Mouse (Mus musculus): Measurements from ENCODE around the gene Rbfox1. TPM values are rescaled to one million over a fixed set of nuclear protein-coding genes. Genes with fewer than 3 reads are reported as not detected.

Gene Rbfox1
- polyA plus RNA-seq (2012; rRNA removed) = 137 and 142 TPM in 2 replicates

DNA sequence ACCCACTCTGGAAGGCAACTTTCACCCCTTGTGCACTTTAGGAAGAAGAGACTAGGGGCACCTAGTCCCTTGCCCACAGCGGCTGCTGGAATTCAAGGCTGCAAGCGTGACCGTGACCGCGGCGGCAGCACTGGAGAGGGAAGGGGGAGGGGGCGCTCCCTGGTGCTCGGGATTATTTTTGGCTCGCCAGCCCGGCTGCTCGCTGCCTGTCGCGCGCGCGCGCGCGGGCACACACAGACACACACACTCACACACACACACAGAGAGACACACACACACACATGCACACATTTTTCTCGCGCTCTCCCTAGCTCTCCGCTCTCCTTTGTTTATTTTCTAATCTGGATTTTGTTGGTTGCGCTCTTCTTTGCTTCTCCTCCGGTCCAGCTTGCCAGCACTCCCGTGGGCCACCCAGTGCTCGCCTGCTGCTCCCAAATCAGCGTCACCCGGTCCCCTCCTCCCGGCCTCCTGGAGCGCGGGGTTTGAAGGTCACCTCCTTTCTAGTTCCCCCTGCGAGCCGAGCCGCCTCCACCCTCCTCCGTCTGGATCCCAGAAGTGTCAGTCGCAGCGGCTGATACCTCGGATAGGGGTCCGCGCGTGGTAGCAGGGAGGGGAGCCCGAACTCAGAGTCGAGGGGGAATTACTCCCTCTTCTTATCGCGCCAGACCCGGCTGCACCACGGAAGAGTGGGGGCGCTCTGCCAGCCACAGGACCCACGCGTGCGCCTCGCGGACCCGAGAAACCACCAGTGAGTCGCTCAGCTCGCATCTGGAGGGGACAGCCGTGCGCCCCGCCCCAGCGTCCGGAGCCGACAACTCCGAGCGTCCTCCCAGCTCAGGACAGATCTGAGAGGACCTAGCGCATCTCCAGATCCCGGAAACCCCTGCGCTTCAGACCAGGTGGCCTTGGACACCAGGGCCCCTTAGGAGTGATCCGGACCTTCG is at the start of gene Rbfox1:
Rbfox1 (plus strand) TSS at position 610 of the 944 bp plus-strand sequence.
- peak within 1 kb of the TSS; percentile 92 for H3K27ac ChIP-seq (ENCODE audit: insufficient read depth, low read length)
- peaks cover 3% of the 10 kb centered on the region; the same call in 1 of the 2 replicates for H3K4me1 ChIP-seq (ENCODE audit: control insufficient read depth, insufficient read depth, low read length)
- H3K4me3 ChIP-seq (ENCODE audit: insufficient read depth, low read length) = peak within 1 kb of the TSS; percentile 93
- TF ChIP-seq POLR2A (IDR thresholded peaks at IDR 0.05; ENCODE audit: extremely low read depth, insufficient read depth, low read length) (peak; percentile 33; the same call in 1 of the 2 replicates), CTCF (IDR thresholded peaks at IDR 0.05; ENCODE audit: extremely low read depth, insufficient read depth, low read length) (no peak)

DNA sequence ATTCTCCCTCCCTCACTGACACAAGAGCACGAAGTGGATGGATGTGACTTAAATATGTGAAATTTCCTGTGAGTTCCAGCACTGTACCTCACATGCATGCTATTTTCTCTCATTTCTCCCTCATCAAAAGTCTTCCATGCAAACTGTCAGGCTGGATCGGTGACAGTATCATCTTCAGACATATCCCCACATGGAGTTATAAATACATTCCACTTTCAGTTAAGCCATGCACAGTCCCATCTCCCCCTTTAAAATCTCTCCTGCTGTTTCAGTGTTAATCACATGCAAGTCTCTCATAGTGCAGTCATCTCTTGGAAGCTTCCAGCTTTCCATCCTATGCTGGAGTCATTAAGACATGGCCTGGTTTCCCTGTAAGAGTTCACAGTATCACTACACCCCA is 48.4 kb upstream of the Rbfox1 start:
- no peak overlapping the region for H3K27ac ChIP-seq (ENCODE audit: insufficient read depth, low read length)

DNA sequence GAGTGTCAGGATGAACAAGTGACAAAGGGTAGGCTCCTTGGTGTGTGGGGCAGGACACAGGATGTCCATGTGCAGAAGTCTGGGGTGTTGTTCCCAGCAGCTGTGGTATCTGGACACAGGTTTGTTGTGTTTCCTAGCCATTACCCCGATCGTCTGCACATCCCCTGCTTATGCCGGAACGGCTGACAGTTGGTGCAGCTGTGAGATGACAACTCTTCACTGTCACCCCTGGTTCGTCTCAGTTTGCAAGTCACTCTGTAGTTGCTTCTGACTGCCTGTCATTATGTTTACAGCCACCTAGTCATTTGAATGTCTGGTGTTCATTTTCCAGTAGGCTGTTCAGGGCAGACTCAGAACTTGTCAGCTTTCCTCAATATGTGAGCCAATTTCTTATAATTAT is 44.0 kb upstream of the Rbfox1 start:
- no peak overlapping the region for H3K4me3 ChIP-seq (ENCODE audit: insufficient read depth, low read length)
- H3K4me1 ChIP-seq (ENCODE audit: control insufficient read depth, insufficient read depth, low read length) = no peaks in the 10 kb centered on the region
- H3K27ac ChIP-seq (ENCODE audit: insufficient read depth, low read length) = no peak overlapping the region
- TF ChIP-seq POLR2A (IDR thresholded peaks at IDR 0.05; ENCODE audit: extremely low read depth, insufficient read depth, low read length) = no peak
- TF ChIP-seq CTCF (IDR thresholded peaks at IDR 0.05; ENCODE audit: extremely low read depth, insufficient read depth, low read length) = no peak

More for the DNA sequence above, 48.4 kb upstream of the Rbfox1 start:
- H3K4me3 ChIP-seq (ENCODE audit: insufficient read depth, low read length) = no peak overlapping the region
- TF ChIP-seq POLR2A (IDR thresholded peaks at IDR 0.05; ENCODE audit: extremely low read depth, insufficient read depth, low read length) (no peak), CTCF (IDR thresholded peaks at IDR 0.05; ENCODE audit: extremely low read depth, insufficient read depth, low read length) (no peak)
- no peaks in the 10 kb centered on the region for H3K4me1 ChIP-seq (ENCODE audit: control insufficient read depth, insufficient read depth, low read length)

DNA sequence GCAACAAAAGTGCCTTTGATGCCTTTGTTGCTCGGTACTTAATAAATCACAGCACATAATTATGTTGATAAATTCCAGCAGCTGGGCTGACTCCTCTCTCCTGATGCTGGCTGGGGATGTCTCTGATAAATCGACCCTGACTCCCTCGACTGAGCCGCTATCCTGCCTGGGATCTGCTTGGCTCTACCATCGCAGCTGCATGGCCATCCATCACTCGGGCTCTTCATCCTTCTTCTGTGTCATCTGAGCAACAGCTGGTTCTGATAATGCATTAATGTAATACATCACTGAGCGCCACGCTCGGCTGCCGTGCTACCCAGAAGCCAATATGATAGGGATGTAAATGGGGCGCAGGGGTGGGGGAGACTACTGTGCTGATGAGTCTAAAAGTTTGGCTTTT is 39.5 kb upstream of the Rbfox1 start:
- Histone ChIP-seq H3K4me1 (ENCODE audit: control insufficient read depth, insufficient read depth, low read length) (no peaks in the 10 kb centered on the region), H3K27ac (ENCODE audit: insufficient read depth, low read length) (no peak overlapping the region), H3K4me3 (ENCODE audit: insufficient read depth, low read length) (no peak overlapping the region)
- TF ChIP-seq POLR2A (IDR thresholded peaks at IDR 0.05; ENCODE audit: extremely low read depth, insufficient read depth, low read length) (no peak), CTCF (IDR thresholded peaks at IDR 0.05; ENCODE audit: extremely low read depth, insufficient read depth, low read length) (no peak)

DNA sequence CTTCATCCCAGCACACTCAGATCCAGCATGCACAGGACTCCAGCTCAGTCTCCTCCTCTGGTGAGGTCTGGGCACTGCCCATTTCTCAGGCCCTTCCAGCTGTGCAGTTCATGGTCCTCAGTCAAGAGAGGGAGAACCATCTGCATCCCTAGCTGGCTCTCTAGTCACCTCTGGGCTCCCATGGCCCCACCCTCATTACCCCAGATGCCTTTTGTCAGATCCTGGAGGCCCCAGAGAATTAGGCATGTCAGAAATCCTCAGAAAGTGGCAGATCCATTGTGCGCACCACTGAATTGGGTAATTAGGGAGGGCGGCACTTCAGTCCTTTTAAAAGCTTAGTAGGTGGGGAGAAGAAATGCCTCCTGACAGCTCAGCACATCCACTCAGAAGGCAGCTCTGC is 32.1 kb upstream of the Rbfox1 start:
- Histone ChIP-seq H3K27ac (ENCODE audit: insufficient read depth, low read length) (no peak overlapping the region), H3K4me3 (ENCODE audit: insufficient read depth, low read length) (no peak overlapping the region), H3K4me1 (ENCODE audit: control insufficient read depth, insufficient read depth, low read length) (no peaks in the 10 kb centered on the region)
- no peak for TF ChIP-seq POLR2A (IDR thresholded peaks at IDR 0.05; ENCODE audit: extremely low read depth, insufficient read depth, low read length)
- TF ChIP-seq CTCF (IDR thresholded peaks at IDR 0.05; ENCODE audit: extremely low read depth, insufficient read depth, low read length) = no peak

- H3K4me1 ChIP-seq (ENCODE audit: control insufficient read depth, insufficient read depth, low read length) = no peaks in the 10 kb centered on the region
- H3K4me3 ChIP-seq (ENCODE audit: insufficient read depth, low read length) = no peak overlapping the region
- TF ChIP-seq CTCF (IDR thresholded peaks at IDR 0.05; ENCODE audit: extremely low read depth, insufficient read depth, low read length) (no peak), POLR2A (IDR thresholded peaks at IDR 0.05; ENCODE audit: extremely low read depth, insufficient read depth, low read length) (no peak)
- H3K27ac ChIP-seq (ENCODE audit: insufficient read depth, low read length) = no peak overlapping the region
Measured at GRCm38 (mm10) chr16:5864350-5864749, 20.8 kb upstream of the Rbfox1 start.

- no peak overlapping the region for H3K4me3 ChIP-seq (ENCODE audit: insufficient read depth, low read length)
- no peaks in the 10 kb centered on the region for H3K4me1 ChIP-seq (ENCODE audit: control insufficient read depth, insufficient read depth, low read length)
- TF ChIP-seq POLR2A (IDR thresholded peaks at IDR 0.05; ENCODE audit: extremely low read depth, insufficient read depth, low read length) (no peak), CTCF (IDR thresholded peaks at IDR 0.05; ENCODE audit: extremely low read depth, insufficient read depth, low read length) (no peak)
- H3K27ac ChIP-seq (ENCODE audit: insufficient read depth, low read length) = no peak overlapping the region
Measured at GRCm38 (mm10) chr16:5866966-5867365, 18.2 kb upstream of the Rbfox1 start.

DNA sequence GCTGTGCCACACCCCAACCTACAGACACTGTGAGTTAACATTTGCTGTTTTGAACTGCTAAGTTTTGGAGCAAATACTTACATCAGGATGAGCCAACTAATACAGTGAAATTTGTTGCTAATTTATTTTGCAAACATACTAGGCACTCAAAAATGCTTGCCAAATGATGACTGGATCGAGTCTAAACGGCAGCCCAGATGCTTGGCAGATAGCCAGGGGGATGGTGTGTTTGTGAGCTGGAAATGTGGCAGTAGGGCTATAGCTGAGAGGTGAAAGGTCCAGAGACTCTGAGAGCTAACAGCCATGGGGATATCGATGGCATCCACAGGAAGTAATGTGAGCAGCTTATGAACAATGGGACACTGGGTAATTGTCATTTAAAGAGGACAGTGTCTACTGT is 14.8 kb upstream of the Rbfox1 start:
- Histone ChIP-seq H3K4me1 (ENCODE audit: control insufficient read depth, insufficient read depth, low read length) (no peaks in the 10 kb centered on the region), H3K4me3 (ENCODE audit: insufficient read depth, low read length) (no peak overlapping the region), H3K27ac (ENCODE audit: insufficient read depth, low read length) (no peak overlapping the region)
- no peak for TF ChIP-seq POLR2A (IDR thresholded peaks at IDR 0.05; ENCODE audit: extremely low read depth, insufficient read depth, low read length)
- no peak for TF ChIP-seq CTCF (IDR thresholded peaks at IDR 0.05; ENCODE audit: extremely low read depth, insufficient read depth, low read length)

DNA sequence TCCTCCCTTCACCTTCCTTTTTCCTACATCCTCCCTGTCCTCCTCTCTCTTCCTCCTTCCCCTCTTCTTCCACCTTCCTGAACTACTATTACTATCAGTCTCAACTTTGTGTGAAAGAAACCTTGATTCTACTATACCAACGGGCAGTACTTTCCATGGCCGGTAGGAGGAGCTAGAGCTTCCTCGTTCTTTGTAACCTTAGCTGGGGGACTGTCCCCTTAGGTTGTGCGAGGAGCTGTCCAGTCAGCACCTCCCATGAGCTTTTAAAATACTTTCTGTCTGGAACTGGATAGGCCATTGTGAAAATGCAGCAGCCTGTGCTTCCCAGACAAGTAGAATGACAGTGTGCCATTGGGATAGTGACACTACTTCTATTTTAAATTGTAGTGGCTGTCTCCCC is 3.3 kb upstream of the Rbfox1 start:
- TF ChIP-seq POLR2A (IDR thresholded peaks at IDR 0.05; ENCODE audit: extremely low read depth, insufficient read depth, low read length) = no peak
- peak; percentile 68 for TF ChIP-seq CTCF (IDR thresholded peaks at IDR 0.05; ENCODE audit: extremely low read depth, insufficient read depth, low read length)
- Histone ChIP-seq H3K4me3 (ENCODE audit: insufficient read depth, low read length) (no peak overlapping the region), H3K27ac (ENCODE audit: insufficient read depth, low read length) (no peak overlapping the region), H3K4me1 (ENCODE audit: control insufficient read depth, insufficient read depth, low read length) (no peaks in the 10 kb centered on the region)

GRCm38 (mm10) chr16:5885690-5886050 is 515 bp downstream of the Rbfox1 start:
- H3K27ac ChIP-seq (ENCODE audit: insufficient read depth, low read length) = peak overlapping the region; percentile 35

More at GRCm38 (mm10) chr16:5885690-5886050, 515 bp downstream of the Rbfox1 start:
- Histone ChIP-seq H3K4me3 (ENCODE audit: insufficient read depth, low read length) (peak overlapping the region; percentile 93), H3K4me1 (ENCODE audit: control insufficient read depth, insufficient read depth, low read length) (peaks cover 3% of the 10 kb centered on the region; the same call in 1 of the 2 replicates)
- TF ChIP-seq CTCF (IDR thresholded peaks at IDR 0.05; ENCODE audit: extremely low read depth, insufficient read depth, low read length) = no peak

Data from cortical plate, adult 2 months (tissue).